Mouse (Mus musculus): ENCODE measurements at regions not wholly inside any gene's neighbourhood (a gene's known extent, or its start where the extent isn't known, plus 50 kb on each side); places are given as distances from the start of the nearest gene placed in this dataset.
A peak's percentile ranks its signal among the peaks of the same experiment; 100 is the strongest.
"Not testable (repeated sequence)": the region's sequence is repeated elsewhere in the genome, so short reads cannot be mapped to it uniquely, and the experiment has no call there.

GRCm38 (mm10) chr17:54753396-54753994, 454.7 kb upstream of the Slc5a7 start:
- DNase-seq, result peak; percentile 2

- no peak for DNase-seq
Measured at GRCm38 (mm10) chr17:54752917-54753316, 454.1 kb upstream of the Slc5a7 start.

DNA sequence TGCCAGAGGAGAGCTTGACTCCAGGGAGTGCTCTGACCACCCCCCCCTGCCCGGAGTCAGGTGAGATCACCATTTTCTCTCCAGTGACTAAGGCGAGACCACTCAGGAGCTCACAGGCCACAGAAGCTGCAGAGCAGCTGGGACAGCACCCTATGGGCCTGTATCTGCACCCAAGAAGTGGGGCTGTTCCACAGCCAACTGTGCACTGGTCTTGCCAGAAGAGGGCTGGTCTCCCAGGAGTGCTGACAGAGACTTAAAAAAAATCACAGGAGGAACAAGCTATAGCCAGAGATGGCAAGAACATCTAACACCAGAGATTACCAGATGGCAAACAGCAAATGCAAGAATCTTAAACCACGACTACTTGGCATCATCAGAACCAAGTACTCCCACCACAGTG, 437.0 kb upstream of the Slc5a7 start:
- DNase-seq, result no peak

GRCm38 (mm10) chr17:54727660-54728059, 428.8 kb upstream of the Slc5a7 start:
- no peak for DNase-seq

DNA sequence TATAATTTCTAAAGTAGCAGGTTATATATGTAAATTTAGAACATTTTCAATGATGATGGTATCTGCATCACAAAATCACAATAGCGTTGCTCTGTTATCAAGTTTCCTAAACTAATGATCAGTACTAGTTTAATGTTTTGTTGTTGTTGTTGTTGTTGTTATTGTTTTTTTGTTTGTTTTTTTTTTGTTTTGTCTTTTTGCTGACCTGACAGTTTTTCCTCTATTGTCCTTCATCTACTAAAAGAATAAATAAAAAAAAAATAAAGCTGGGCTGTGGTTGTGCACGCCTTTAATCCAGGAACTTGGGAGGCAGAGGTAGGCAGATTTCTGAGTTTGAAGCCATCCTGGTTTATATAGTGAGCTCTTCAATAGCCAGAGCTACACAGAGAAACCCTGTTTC, 427.9 kb upstream of the Slc5a7 start:
- DNase-seq, result no peak

DNA sequence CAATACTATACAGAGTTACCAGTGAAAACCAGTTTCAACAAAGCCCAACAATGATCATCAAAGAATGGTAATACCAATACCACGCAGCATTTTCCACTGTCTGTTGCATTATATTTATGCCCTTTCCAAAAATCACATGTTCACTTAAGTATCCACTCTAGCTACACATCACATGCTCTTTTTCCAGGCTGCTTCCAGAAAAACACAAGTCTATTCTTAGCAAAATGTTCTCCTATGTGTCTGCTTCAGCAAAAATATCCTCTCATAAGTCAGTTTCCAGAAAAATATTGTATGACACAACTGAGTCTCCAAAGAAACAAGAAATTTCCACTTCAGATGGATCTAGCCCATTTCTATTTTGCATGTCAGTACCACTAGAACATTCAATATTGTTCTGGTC, 414.2 kb upstream of the Slc5a7 start:
- no peak for DNase-seq

GRCm38 (mm10) chr17:54707811-54708210, 409.0 kb upstream of the Slc5a7 start:
- not testable (repeated sequence) for DNase-seq

GRCm38 (mm10) chr17:54701346-54702108, 402.7 kb upstream of the Slc5a7 start:
- DNase-seq, result no peak

DNA sequence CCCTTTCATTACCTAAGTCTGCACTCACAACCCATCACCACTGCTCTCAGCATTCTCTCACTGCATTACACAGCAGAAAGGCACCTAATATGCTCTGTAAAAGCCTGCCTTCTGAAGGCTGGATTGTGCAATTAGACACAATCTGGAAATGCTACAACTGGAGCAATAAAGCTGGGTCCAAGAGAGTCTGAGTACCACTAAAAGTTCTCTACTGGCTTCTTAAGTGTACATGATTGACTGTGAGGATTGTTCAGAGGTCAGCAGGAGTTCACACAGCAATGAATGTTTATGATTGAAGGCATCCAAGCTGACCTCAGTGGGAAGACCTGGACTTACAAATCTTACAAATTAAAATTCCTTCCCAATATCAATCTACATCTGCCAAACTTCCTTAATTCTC, 395.8 kb upstream of the Slc5a7 start:
- no peak for DNase-seq

DNA sequence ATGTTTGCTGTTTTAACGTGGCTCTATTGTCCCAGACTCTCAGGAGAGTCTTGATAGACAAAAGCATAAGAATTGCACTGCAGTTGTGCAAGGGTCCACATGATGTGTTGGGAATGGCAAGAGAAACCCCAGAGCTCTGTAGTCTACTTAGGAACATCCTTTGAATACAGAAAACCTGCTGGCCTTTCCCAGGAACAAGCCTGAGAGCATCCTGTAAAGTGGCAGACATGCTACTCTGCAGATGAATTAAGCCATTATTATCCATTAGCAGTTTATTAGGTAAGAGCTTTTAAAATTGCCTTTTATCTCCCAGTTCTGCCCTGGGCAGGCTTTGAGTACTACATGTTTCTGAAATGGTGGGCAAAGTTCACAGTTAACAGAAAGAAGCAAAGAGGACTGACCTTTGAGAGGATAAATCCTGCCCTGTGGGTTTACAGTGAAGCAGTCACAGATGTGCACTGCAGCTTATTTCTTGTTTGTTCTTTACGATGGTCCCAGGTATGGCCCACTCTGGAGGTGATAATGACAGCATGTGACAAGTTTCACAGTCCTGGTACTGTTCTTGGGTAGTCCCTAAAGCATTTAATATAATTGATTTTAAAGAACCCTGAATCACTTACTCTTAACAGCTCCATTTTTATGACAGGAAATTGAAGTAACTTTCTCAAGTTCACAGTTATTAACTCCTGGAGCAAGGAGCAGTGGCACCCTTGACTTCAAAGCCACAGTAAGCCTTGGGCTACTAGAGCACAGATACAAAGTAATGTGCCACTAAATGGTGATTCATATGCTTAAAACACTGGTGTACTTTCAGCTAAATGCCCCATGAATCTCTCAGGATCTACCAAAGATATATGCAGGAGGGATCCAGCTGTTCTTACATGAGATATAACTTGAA, 386.6 kb upstream of the Slc5a7 start:
- DNase-seq, result no peak

DNA sequence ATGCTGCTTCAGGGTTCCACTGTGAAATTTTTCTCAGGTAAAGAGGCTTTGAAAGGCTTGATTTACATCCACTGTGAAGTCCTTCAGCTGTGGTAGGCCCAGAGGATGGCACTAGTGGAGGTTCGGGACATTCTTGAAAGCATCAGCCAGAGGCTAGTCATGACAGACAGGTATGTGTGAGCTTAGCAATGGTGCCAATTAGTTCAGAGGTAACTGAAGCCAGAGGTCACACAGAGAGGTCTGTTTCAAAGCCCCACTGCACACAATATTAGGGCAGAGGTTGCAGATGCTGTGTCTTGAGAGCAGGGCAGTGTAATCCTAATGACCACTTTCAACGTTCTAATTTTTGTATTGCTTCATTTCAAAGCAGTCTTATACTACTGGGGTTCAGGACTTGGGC, 379.3 kb upstream of the Slc5a7 start:
- no peak for DNase-seq

DNA sequence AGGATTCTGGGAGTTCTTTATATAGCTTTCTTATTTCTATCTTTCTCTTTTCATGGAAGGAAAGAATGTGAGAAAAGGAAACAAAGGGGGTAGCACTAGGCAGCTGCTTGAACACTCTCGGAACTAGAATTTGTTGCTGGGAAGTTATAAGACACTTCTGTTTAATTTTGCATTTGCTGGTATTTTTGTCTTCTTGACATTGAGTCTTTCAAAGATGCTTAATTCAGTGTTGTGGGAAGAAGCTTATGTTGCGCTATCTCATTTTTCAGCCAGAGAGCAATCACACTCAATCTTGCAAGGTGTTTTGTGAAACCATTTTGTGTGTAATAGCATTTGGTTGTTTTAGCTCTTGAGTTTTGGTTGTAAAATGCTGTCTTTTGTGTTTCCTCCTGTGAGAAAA, 370.7 kb upstream of the Slc5a7 start:
- no peak for DNase-seq

- DNase-seq, result no peak
Measured at GRCm38 (mm10) chr17:54662558-54663245, 363.9 kb upstream of the Slc5a7 start.

DNA sequence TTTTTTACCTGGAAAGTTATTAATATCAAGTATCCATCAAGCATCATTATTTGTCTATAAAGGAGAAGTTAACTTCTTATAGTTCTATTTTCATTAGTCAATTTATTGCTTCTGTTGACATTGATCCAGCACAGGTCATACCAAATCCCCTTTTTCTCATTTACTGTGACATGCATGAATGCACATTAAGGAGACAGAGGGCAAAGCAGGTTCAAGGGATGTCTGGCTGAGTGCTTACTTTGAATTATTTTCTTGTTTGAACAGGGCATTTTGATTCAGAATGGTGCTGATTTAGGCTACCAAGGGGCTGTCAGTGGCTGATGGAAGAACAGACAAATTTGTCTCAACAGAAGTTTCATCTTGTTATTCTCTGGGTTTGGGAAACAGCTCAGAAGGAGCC, 357.7 kb upstream of the Slc5a7 start:
- no peak for DNase-seq

All from adrenal gland, adult 2 months (tissue).